Mouse (Mus musculus) megakaryocyte, adult 5-6 weeks (primary cell): ENCODE measurements around the gene Gpr4. TPM values are rescaled to one million over a fixed set of nuclear protein-coding genes. Genes with fewer than 3 reads are reported as not detected.
A peak's percentile ranks its signal among the peaks of the same experiment; 100 is the strongest.

Experiments
- ATAC-seq: 2 replicates; pipeline ENCODE4 v1.8.0; 2016; ENCODE audit warnings: mild to moderate bottlenecking, inconsistent platforms; ENCODE audit not compliant: poor library complexity, severe bottlenecking
- total RNA-seq, 2 experiments: library from RNA; stranded (forward) in 1 of 2; stranded (reverse) in 1 of 2; fragments of 153-499, 151-499 nt in 1 of 2; fragments of 221-1000, 200-1000 nt in 1 of 2; gene quantifications; 2 replicates each; pipeline versions ENCODE4 v1.2.3 to v1.2.4; 2015 to 2017

The Gpr4 gene
- total RNA-seq, 2 experiments from 2014 or later: not detected

- ATAC-seq: no peak
Measured at GRCm38 (mm10) chr7:19184758-19185157, 27.6 kb upstream of the Gpr4 start.

GRCm38 (mm10) chr7:19194676-19195075 is 17.7 kb upstream of the Gpr4 start:
- ATAC-seq: no peak

- ATAC-seq: peak; percentile 60
Measured at GRCm38 (mm10) chr7:19196676-19197075, 15.7 kb upstream of the Gpr4 start.

GRCm38 (mm10) chr7:19197985-19198384 is 14.4 kb upstream of the Gpr4 start:
- ATAC-seq: 0 out of 2 replicates have a peak, but pooled peaks have one; percentile 35

GRCm38 (mm10) chr7:19201660-19202059 is 10.7 kb upstream of the Gpr4 start:
- no peak for ATAC-seq

- ATAC-seq: no peak
Measured at GRCm38 (mm10) chr7:19202065-19202850, 10.1 kb upstream of the Gpr4 start.

GRCm38 (mm10) chr7:19208201-19208910 is 4.0 kb upstream of the Gpr4 start:
- ATAC-seq: no peak

GRCm38 (mm10) chr7:19208944-19209472 is 3.3 kb upstream of the Gpr4 start:
- ATAC-seq: no peak

- ATAC-seq: no peak
Measured at GRCm38 (mm10) chr7:19209494-19209893, 2.8 kb upstream of the Gpr4 start.

GRCm38 (mm10) chr7:19210010-19210409 is 2.3 kb upstream of the Gpr4 start:
- ATAC-seq: no peak

- ATAC-seq: no peak
Measured at GRCm38 (mm10) chr7:19211041-19211675, 1.2 kb upstream of the Gpr4 start.

- ATAC-seq: no peak
Measured at GRCm38 (mm10) chr7:19213385-19213784, 1.0 kb downstream of the Gpr4 start.

GRCm38 (mm10) chr7:19214369-19214768 is 2.0 kb downstream of the Gpr4 start:
- peak; percentile 38 for ATAC-seq

GRCm38 (mm10) chr7:19214940-19215339 is 2.6 kb downstream of the Gpr4 start:
- ATAC-seq: 0 out of 2 replicates have a peak, but pooled peaks have one; percentile 33

- ATAC-seq: peak; percentile 58; the same call in 1 of the 2 replicates
Measured at GRCm38 (mm10) chr7:19217492-19217891, 5.2 kb downstream of the Gpr4 start.

- no peak for ATAC-seq
Measured at GRCm38 (mm10) chr7:19217944-19218343, 5.6 kb downstream of the Gpr4 start.

GRCm38 (mm10) chr7:19220061-19220460 is 7.7 kb downstream of the Gpr4 start:
- ATAC-seq: no peak

- no peak for ATAC-seq
Measured at GRCm38 (mm10) chr7:19222189-19222588, 9.9 kb downstream of the Gpr4 start.

GRCm38 (mm10) chr7:19222875-19223274 is 10.5 kb downstream of the Gpr4 start:
- ATAC-seq: no peak

GRCm38 (mm10) chr7:19224933-19225332 is 12.6 kb downstream of the Gpr4 start:
- ATAC-seq: no peak
